Mouse (Mus musculus) heart, embryonic 10.5 days (tissue): Measurements from ENCODE around the gene Ahdc1. TPM values are rescaled to one million over a fixed set of nuclear protein-coding genes. Genes with fewer than 3 reads are reported as not detected.

Experiments
- DNase-seq: peaks from one replicate; pipeline ENCODE4 v3.0.0-alpha.2; 2017; ENCODE audit warnings: low spot score
- H3K27ac ChIP-seq: fragments of 300-500 bp; sonication (generic); 2 replicates; pipeline ENCODE4 v1.5.1; 2016; ENCODE audit warnings: mild to moderate bottlenecking
- H3K27me3 ChIP-seq: fragments of 300-500 bp; sonication (generic); 2 replicates; pipeline ENCODE4 v1.6.1; 2016; ENCODE audit warnings: mild to moderate bottlenecking; ENCODE audit not compliant: poor library complexity, insufficient read depth, severe bottlenecking
- H3K36me3 ChIP-seq: fragments of 300-500 bp; sonication (generic); 2 replicates; pipeline ENCODE4 v1.6.1; 2016; ENCODE audit warnings: mild to moderate bottlenecking, moderate library complexity
- H3K4me1 ChIP-seq: fragments of 300-500 bp; sonication (generic); 2 replicates; pipeline ENCODE4 v1.6.1; 2016; ENCODE audit warnings: mild to moderate bottlenecking
- H3K4me3 ChIP-seq: fragments of 300-500 bp; sonication (generic); 2 replicates; pipeline ENCODE4 v1.5.1; 2016; ENCODE audit warnings: mild to moderate bottlenecking, moderate library complexity
- H3K9me3 ChIP-seq: fragments of 300-500 bp; sonication (generic); 2 replicates; pipeline ENCODE4 v1.6.1; 2016; ENCODE audit warnings: mild to moderate bottlenecking, moderate library complexity
- WGBS: fragments of 180-500 bp; shearing (Covaris S2); methylation state at CpG from one replicate; pipeline ENCODE4 v1.1.7; 2016; 5-methylcytosine and 5-hydroxymethylcytosine counted together
- polyA plus RNA-seq: library from polyadenylated mRNA; unstranded; fragments of >200 nt; fragmentation: Nextera tagmentation; extraction: Ambion mirVana; gene quantifications from 2 replicates; pipeline ENCODE4 v1.2.1, GENCODE M21; 2016

Ahdc1 gene
- polyA plus RNA-seq, 1 experiment from 2014 or later, result 12.2 TPM

- H3K27me3 ChIP-seq, result no peaks in the 10 kb centered on the region
- peak overlapping the region; percentile 94 for H3K27ac ChIP-seq
- no peaks in the 10 kb centered on the region for H3K36me3 ChIP-seq
- peaks cover 67% of the 10 kb centered on the region for H3K4me1 ChIP-seq
- peak overlapping the region; percentile 39 for H3K4me3 ChIP-seq
- H3K9me3 ChIP-seq, result no peaks in the 10 kb centered on the region
- no peak for DNase-seq
- WGBS, result 19% methylated on average over 18 of the region's 18 CpGs
Observed at GRCm38 (mm10) chr4:133117556-133118411, 106.7 kb downstream of the Ahdc1 start.

- no peaks in the 10 kb centered on the region for H3K36me3 ChIP-seq
- H3K9me3 ChIP-seq, result no peaks in the 10 kb centered on the region
- no peaks in the 10 kb centered on the region for H3K27me3 ChIP-seq
- H3K27ac ChIP-seq, result no peak overlapping the region
- no peak for DNase-seq
- peaks cover 62% of the 10 kb centered on the region for H3K4me1 ChIP-seq
- no peak overlapping the region for H3K4me3 ChIP-seq
- 83% methylated on average over 6 of the region's 6 CpGs for WGBS
Observed at GRCm38 (mm10) chr4:133118775-133119375, 107.8 kb downstream of the Ahdc1 start.

GRCm38 (mm10) chr4:133119579-133119978 lies 108.5 kb downstream of the Ahdc1 start:
- Histone ChIP-seq H3K4me3 (no peak overlapping the region), H3K27ac (no peak overlapping the region), H3K4me1 (peaks cover 62% of the 10 kb centered on the region), H3K36me3 (no peaks in the 10 kb centered on the region), H3K27me3 (no peaks in the 10 kb centered on the region), H3K9me3 (peaks cover 3% of the 10 kb centered on the region; the same call in 1 of the 2 replicates)
- no peak for DNase-seq
- 88% methylated on average over 6 of the region's 6 CpGs for WGBS

- Histone ChIP-seq H3K36me3 (no peaks in the 10 kb centered on the region), H3K27me3 (no peaks in the 10 kb centered on the region), H3K27ac (peak overlapping the region; percentile 63; the same call in 1 of the 2 replicates), H3K4me1 (peaks cover 58% of the 10 kb centered on the region), H3K9me3 (peaks cover 3% of the 10 kb centered on the region; the same call in 1 of the 2 replicates), H3K4me3 (0 out of 2 replicates have a peak overlapping the region, but pooled peaks have one; percentile 4)
- no peak for DNase-seq
- 9% methylated on average over 11 of the region's 11 CpGs for WGBS
Observed at GRCm38 (mm10) chr4:133120833-133121321, 109.8 kb downstream of the Ahdc1 start.

GRCm38 (mm10) chr4:133121416-133121815 lies 110.4 kb downstream of the Ahdc1 start:
- H3K27me3 ChIP-seq, result no peaks in the 10 kb centered on the region

GRCm38 (mm10) chr4:133121974-133122637 lies 111.0 kb downstream of the Ahdc1 start:
- H3K4me1 ChIP-seq, result peaks cover 52% of the 10 kb centered on the region
- no peak for DNase-seq
- 0 out of 2 replicates have a peak overlapping the region, but pooled peaks have one; percentile 17 for H3K27ac ChIP-seq
- H3K9me3 ChIP-seq, result peaks cover 3% of the 10 kb centered on the region; the same call in 1 of the 2 replicates
- WGBS, result 14% methylated on average over 5 of the region's 5 CpGs
- H3K4me3 ChIP-seq, result no peak overlapping the region
- no peaks in the 10 kb centered on the region for H3K27me3 ChIP-seq
- H3K36me3 ChIP-seq, result no peaks in the 10 kb centered on the region

More at GRCm38 (mm10) chr4:133121416-133121815, 110.4 kb downstream of the Ahdc1 start:
- H3K36me3 ChIP-seq, result no peaks in the 10 kb centered on the region
- DNase-seq, result no peak
- peaks cover 54% of the 10 kb centered on the region for H3K4me1 ChIP-seq
- peak overlapping the region; percentile 63; the same call in 1 of the 2 replicates for H3K27ac ChIP-seq
- H3K9me3 ChIP-seq, result peaks cover 3% of the 10 kb centered on the region; the same call in 1 of the 2 replicates
- no peak overlapping the region for H3K4me3 ChIP-seq
- WGBS, result 59% methylated on average over 1 of the region's 1 CpGs

- no peak for DNase-seq
- 64% methylated on average over 3 of the region's 3 CpGs for WGBS
- Histone ChIP-seq H3K4me3 (no peak overlapping the region), H3K27ac (no peak overlapping the region), H3K36me3 (no peaks in the 10 kb centered on the region), H3K9me3 (peaks cover 3% of the 10 kb centered on the region; the same call in 1 of the 2 replicates), H3K4me1 (peaks cover 30% of the 10 kb centered on the region), H3K27me3 (no peaks in the 10 kb centered on the region)
Observed at GRCm38 (mm10) chr4:133127079-133127478, 116.0 kb downstream of the Ahdc1 start.

Other genes starting within 250 kb of the Ahdc1 start
- gene Rpa2, start 242.9 kb upstream of the Ahdc1 start, polyA plus RNA-seq, result 107 and 131 TPM in 2 replicates
- gene Themis2, start 214.9 kb upstream of the Ahdc1 start, polyA plus RNA-seq, result 0.27 and 0.40 TPM in 2 replicates
- 43.1 and 49.1 TPM in 2 replicates for gene Ppp1r8, start 168.1 kb upstream of the Ahdc1 start, polyA plus RNA-seq
- 54.6 and 58.1 TPM in 2 replicates for gene Stx12, start 126.8 kb upstream of the Ahdc1 start, polyA plus RNA-seq
- gene Fam76a, start 88.7 kb upstream of the Ahdc1 start, polyA plus RNA-seq, result 32.3 and 33.1 TPM in 2 replicates
- gene Fgr, start 37.2 kb upstream of the Ahdc1 start, polyA plus RNA-seq, result 0.36 and 0.43 TPM in 2 replicates
- gene Wasf2, start 119.2 kb downstream of the Ahdc1 start, polyA plus RNA-seq, result 51.1 and 58.5 TPM in 2 replicates
- gene Cd164l2, start 200.9 kb downstream of the Ahdc1 start, polyA plus RNA-seq, result 0.39 and 1.3 TPM in 2 replicates
- gene Gpr3, start 201.3 kb downstream of the Ahdc1 start, polyA plus RNA-seq, result 0.09 and 0.18 TPM in 2 replicates
- 2.5 and 3.4 TPM in 2 replicates for gene Map3k6, start 229.6 kb downstream of the Ahdc1 start, polyA plus RNA-seq